8 mouse cellular contexts compared by ENCODE assay signal in genomic region chr2:167222152-167222551, GRCm38 (mm10). TPM values are rescaled to one million over a fixed set of nuclear protein-coding genes. Genes with fewer than 3 reads are reported as not detected.
DNase-seq lines count a peak whose midpoint lies in the region; ATAC-seq lines count a peak whose summit lies in the region.

No protein-coding gene starts in this region.

- no peak overlapping the region for H3K4me2 ChIP-seq in kidney, embryonic 15.5 days
- no peak overlapping the region for H3K4me2 ChIP-seq in liver, embryonic 13.5 days

- H3K36me3 ChIP-seq in kidney, embryonic 15.5 days = no peaks in the 10 kb centered on the region
- no peaks in the 10 kb centered on the region for H3K36me3 ChIP-seq in liver, embryonic 13.5 days

- no peak overlapping the region for H3K4me3 ChIP-seq in kidney, embryonic 15.5 days (replicated peaks)
- no peak overlapping the region for H3K4me3 ChIP-seq in liver, embryonic 13.5 days (replicated peaks)

- H3K4me1 ChIP-seq in kidney, embryonic 15.5 days = peaks cover 3% of the 10 kb centered on the region; the same call in 1 of the 2 replicates
- no peaks in the 10 kb centered on the region for H3K4me1 ChIP-seq in liver, embryonic 13.5 days (replicated peaks)

- no peak overlapping the region for H3K9ac ChIP-seq in kidney, embryonic 15.5 days
- no peak overlapping the region for H3K9ac ChIP-seq in liver, embryonic 13.5 days

- peak; percentile 60; the same call in 1 of the 2 replicates for ATAC-seq in kidney, embryonic 15.5 days (replicated peaks; ENCODE audit: low FRiP score)
- no peak for ATAC-seq in liver, embryonic 13.5 days (ENCODE audit: low read depth)

- H3K27me3 ChIP-seq in kidney, embryonic 15.5 days = no peaks in the 10 kb centered on the region
- H3K27me3 ChIP-seq in liver, embryonic 13.5 days = no peaks in the 10 kb centered on the region

- H3K9me3 ChIP-seq in kidney, embryonic 15.5 days (replicated peaks) = no peaks in the 10 kb centered on the region
- H3K9me3 ChIP-seq in liver, embryonic 13.5 days (replicated peaks) = no peaks in the 10 kb centered on the region

- no peak overlapping the region for H3K27ac ChIP-seq in kidney, embryonic 15.5 days
- no peak overlapping the region for H3K27ac ChIP-seq in liver, embryonic 13.5 days

- DNase-seq in 3T3-L1 (ENCODE audit: low read depth, low spot score) (peak; percentile 91), R1 (ENCODE audit: low read depth, low spot score) (peak; percentile 89)
- peak; percentile 89 to 90 for DNase-seq in cerebellum, postnatal 10 days
- DNase-seq in frontal cortex, postnatal 36 days (ENCODE audit: low spot score in 2 of 2) = peak; percentile 60 to 77
- peak; percentile 21 for DNase-seq in liver, embryonic 13.5 days
- DNase-seq in retina, adult 2 months (ENCODE audit: low read depth, low spot score) = peak; percentile 44
- peak; percentile 73 for DNase-seq in thymus, postnatal 0 days (ENCODE audit: low spot score)

- WGBS in kidney, embryonic 15.5 days = 30% methylated on average over 7 of the region's 7 CpGs
- WGBS in liver, embryonic 13.5 days (ENCODE audit: insufficient replicate concordance) = 18% methylated on average over 7 of the region's 7 CpGs

RNA-seq across cellular contexts. Expression of gene Ptgis, which starts 18.3 kb away (rescaled TPM):
- polyA plus RNA-seq in kidney, embryonic 15.5 days (2015; fragmentation: Nextera tagmentation; extraction: Ambion mirVana) = 18.7 and 21.1 TPM in 2 replicates
- 1.2 and 1.4 TPM in 2 replicates for polyA plus RNA-seq in liver, embryonic 13.5 days (2015; fragmentation: Nextera tagmentation; extraction: Ambion mirVana)
- 1.7 and 2.2 TPM in 2 replicates for polyA plus RNA-seq in thymus, postnatal 0 days (2015; fragmentation: Nextera tagmentation; extraction: Ambion mirVana)

RNA-seq across cellular contexts. Expression of gene Kcnb1, which starts 32.2 kb away (rescaled TPM):
- 0.95 and 1.9 TPM in 2 replicates for polyA plus RNA-seq in kidney, embryonic 15.5 days (2015; fragmentation: Nextera tagmentation; extraction: Ambion mirVana)
- polyA plus RNA-seq in liver, embryonic 13.5 days (2015; fragmentation: Nextera tagmentation; extraction: Ambion mirVana) = 0.16 and 0.25 TPM in 2 replicates
- 0.36 and 0.55 TPM in 2 replicates for polyA plus RNA-seq in thymus, postnatal 0 days (2015; fragmentation: Nextera tagmentation; extraction: Ambion mirVana)

Comparison
In these comparisons a context has a peak if more than half of its experiments do, and no peak if none do; other contexts are left out.
1. DNase-seq: peak in every context shown above with its lines; median percentile 91 in 3T3-L1; 90 in cerebellum, postnatal 10 days; 89 in R1; 73 in thymus, postnatal 0 days; 68 in frontal cortex, postnatal 36 days; 44 in retina, adult 2 months; 21 in liver, embryonic 13.5 days.